8 mouse cellular contexts compared by ENCODE assay signal in genomic region chr12:36155141-36155641, GRCm38 (mm10). TPM values are rescaled to one million over a fixed set of nuclear protein-coding genes. Genes with fewer than 3 reads are reported as not detected.
DNase-seq lines count a peak whose midpoint lies in the region; ATAC-seq and TF ChIP-seq lines count a peak whose summit lies in the region.

No protein-coding gene starts in this region.

- WGBS in forebrain, embryonic 15.5 days: 7% methylated on average over 8 of the region's 8 CpGs
- WGBS in intestine, postnatal 0 days: 12% methylated on average over 8 of the region's 8 CpGs
- 10% methylated on average over 8 of the region's 8 CpGs for WGBS in limb, embryonic 14.5 days

- no peak for ATAC-seq in forebrain, embryonic 15.5 days (replicated peaks)
- ATAC-seq in intestine, postnatal 0 days: no peak
- no peak for ATAC-seq in limb, embryonic 14.5 days (ENCODE audit: low FRiP score, low read depth)

- no peak overlapping the region for H3K27ac ChIP-seq in brown adipose tissue, adult 24 weeks (replicated peaks; ENCODE audit: low read depth, low read length)
- peak overlapping the region; percentile 94 for H3K27ac ChIP-seq in forebrain, embryonic 15.5 days (replicated peaks)
- H3K27ac ChIP-seq in intestine, postnatal 0 days (ENCODE audit: low read depth, low read length): no peak overlapping the region
- H3K27ac ChIP-seq in limb, embryonic 14.5 days (replicated peaks; ENCODE audit: low read depth, low read length): no peak overlapping the region

- no peak for TF ChIP-seq CTCF in intestine, postnatal 0 days (IDR thresholded peaks at IDR 0.05; ENCODE audit: low read depth)

- H3K27me3 ChIP-seq in forebrain, embryonic 15.5 days: no peaks in the 10 kb centered on the region
- no peaks in the 10 kb centered on the region for H3K27me3 ChIP-seq in intestine, postnatal 0 days (replicated peaks; ENCODE audit: control insufficient read depth, insufficient read depth, low read length)
- H3K27me3 ChIP-seq in limb, embryonic 14.5 days (ENCODE audit: control insufficient read depth, insufficient read depth, low read length): no peaks in the 10 kb centered on the region

- no peaks in the 10 kb centered on the region for H3K9me3 ChIP-seq in forebrain, embryonic 15.5 days
- no peaks in the 10 kb centered on the region for H3K9me3 ChIP-seq in intestine, postnatal 0 days (ENCODE audit: control insufficient read depth)
- no peaks in the 10 kb centered on the region for H3K9me3 ChIP-seq in limb, embryonic 14.5 days (ENCODE audit: control insufficient read depth, low read length)

- H3K4me1 ChIP-seq in brown adipose tissue, adult 24 weeks (ENCODE audit: control insufficient read depth, insufficient read depth, insufficient read length, low read length): peaks cover 5% of the 10 kb centered on the region; the same call in 1 of the 2 replicates
- peaks cover 46% of the 10 kb centered on the region for H3K4me1 ChIP-seq in forebrain, embryonic 15.5 days
- H3K4me1 ChIP-seq in intestine, postnatal 0 days (replicated peaks; ENCODE audit: control insufficient read depth, insufficient read depth, low read length): 0 out of 2 replicates have a peak, but pooled peaks cover 6% of the 10 kb centered on the region
- H3K4me1 ChIP-seq in limb, embryonic 14.5 days (ENCODE audit: control insufficient read depth, insufficient read depth, low read length): peaks cover 18% of the 10 kb centered on the region

- no peaks in the 10 kb centered on the region for H3K36me3 ChIP-seq in forebrain, embryonic 15.5 days
- 0 out of 2 replicates have a peak, but pooled peaks cover 3% of the 10 kb centered on the region for H3K36me3 ChIP-seq in intestine, postnatal 0 days (ENCODE audit: control insufficient read depth, insufficient read depth)
- H3K36me3 ChIP-seq in limb, embryonic 14.5 days (ENCODE audit: control insufficient read depth, insufficient read depth, low read length): no peaks in the 10 kb centered on the region

- peak; percentile 23 for DNase-seq in kidney, adult 11 months
- no peak for DNase-seq in kidney, postnatal 14 days
- no peak for DNase-seq in limb, embryonic 14.5 days (ENCODE audit: low spot score)
- DNase-seq in naive thymus-derived CD4-positive, alpha-beta T cell, adult 2 months (ENCODE audit: low read depth): peak; percentile 84
- DNase-seq in thymus, postnatal 36 days: peak; percentile 63 to 68

- no peak for TF ChIP-seq POLR2A in limb, embryonic 14.5 days (IDR thresholded peaks at IDR 0.05; ENCODE audit: borderline replicate concordance, extremely low read depth, insufficient read depth, insufficient read length)

- H3K9ac ChIP-seq in forebrain, embryonic 15.5 days (replicated peaks): peak overlapping the region; percentile 98
- H3K9ac ChIP-seq in intestine, postnatal 0 days (ENCODE audit: low read depth, low read length): no peak overlapping the region
- H3K9ac ChIP-seq in limb, embryonic 14.5 days (ENCODE audit: low read depth, low read length, severe bottlenecking): peak overlapping the region; percentile 84

- H3K4me3 ChIP-seq in brown adipose tissue, adult 24 weeks (ENCODE audit: insufficient read depth, low read depth, low read length): peak overlapping the region; percentile 96
- H3K4me3 ChIP-seq in forebrain, embryonic 15.5 days: peak overlapping the region; percentile 98
- peak overlapping the region; percentile 96 for H3K4me3 ChIP-seq in intestine, postnatal 0 days (ENCODE audit: low read depth, low read length)
- H3K4me3 ChIP-seq in limb, embryonic 14.5 days (replicated peaks; ENCODE audit: low read length): peak overlapping the region; percentile 89

- H3K4me2 ChIP-seq in forebrain, embryonic 15.5 days (replicated peaks): peak overlapping the region; percentile 72
- H3K4me2 ChIP-seq in intestine, postnatal 0 days (replicated peaks; ENCODE audit: low read depth): peak overlapping the region; percentile 88
- H3K4me2 ChIP-seq in limb, embryonic 14.5 days (replicated peaks; ENCODE audit: low read depth, low read length, severe bottlenecking): peak overlapping the region; percentile 53

RNA-seq across cellular contexts. Expression of gene Ankmy2, which starts 1.7 kb away (rescaled TPM):
- polyA plus RNA-seq in brown adipose tissue, adult 24 weeks (2012; ENCODE audit: insufficient read depth, insufficient read length, missing spikeins): 16.4 and 16.6 TPM in 2 replicates
- 59.7 and 60.2 TPM in 2 replicates for polyA plus RNA-seq in forebrain, embryonic 15.5 days (2015; fragmentation: Nextera tagmentation; extraction: Ambion mirVana)
- polyA plus RNA-seq in intestine, postnatal 0 days (2015; fragmentation: Nextera tagmentation; extraction: Ambion mirVana): 25.8 and 26.6 TPM in 2 replicates
- 16.9 and 21.8 TPM in 2 replicates for polyA plus RNA-seq in limb, embryonic 14.5 days (2012; rRNA removed)
- 33.8 and 37.8 TPM in 2 replicates for polyA plus RNA-seq in limb, embryonic 14.5 days (2014; fragmentation: Nextera tagmentation; extraction: Ambion mirVana)

RNA-seq across cellular contexts. Expression of gene Bzw2, which starts 2.7 kb away (rescaled TPM):
- polyA plus RNA-seq in brown adipose tissue, adult 24 weeks (2012; ENCODE audit: insufficient read depth, insufficient read length, missing spikeins): 25.0 and 35.3 TPM in 2 replicates
- 515 and 540 TPM in 2 replicates for polyA plus RNA-seq in forebrain, embryonic 15.5 days (2015; fragmentation: Nextera tagmentation; extraction: Ambion mirVana)
- polyA plus RNA-seq in intestine, postnatal 0 days (2015; fragmentation: Nextera tagmentation; extraction: Ambion mirVana): 71.9 and 75.3 TPM in 2 replicates
- 81.1 and 112 TPM in 2 replicates for polyA plus RNA-seq in limb, embryonic 14.5 days (2012; rRNA removed)
- polyA plus RNA-seq in limb, embryonic 14.5 days (2014; fragmentation: Nextera tagmentation; extraction: Ambion mirVana): 183 and 204 TPM in 2 replicates

Comparison
In these comparisons a context has a peak if more than half of its experiments do, and no peak if none do; other contexts are left out.
1. DNase-seq: peak in kidney, adult 11 months (single experiment), naive thymus-derived CD4-positive, alpha-beta T cell, adult 2 months (single experiment) and thymus, postnatal 36 days (2 of 2); none in kidney, postnatal 14 days (single experiment) and limb, embryonic 14.5 days (single experiment).
2. Peak in every context shown above with its lines, with median percentiles within 50 percentile points of each other: H3K4me3 ChIP-seq and H3K4me2 ChIP-seq.